Mouse (Mus musculus) left cerebral cortex, postnatal 36 days (tissue): ENCODE measurements around the gene Pam16. TPM values are rescaled to one million over a fixed set of nuclear protein-coding genes. Genes with fewer than 3 reads are reported as not detected.
"Not testable (repeated sequence)": the region's sequence is repeated elsewhere in the genome, so short reads cannot be mapped to it uniquely, and the experiment has no call there.

Experiments used
- DNase-seq, 2 experiments: peaks; one replicate each; pipeline ENCODE4 v3.0.0; 2021 to 2022; ENCODE audit warnings: low spot score in 2 of 2, mixed read lengths in 1 of 2
- intact Hi-C: fragments of 180-260 bp; cut with DNase I; formaldehyde crosslinking; loops from one replicate; pipeline ENCODE4 v1.15.1; 2025
- total RNA-seq, 2 experiments: library from RNA; stranded (reverse); gene quantifications; 2 replicates each; pipeline ENCODE4 v1.2.3; 2021

Gene Pam16
- total RNA-seq, 2 experiments from 2014 or later: 75.3 to 86.0 TPM

GRCm38 (mm10) chr16:4596836-4597235 is 28.0 kb downstream of the Pam16 start:
- no peak for DNase-seq
- intact Hi-C loops: no loop called here

- intact Hi-C loops: no loop called here
- no peak for DNase-seq
Observed at GRCm38 (mm10) chr16:4596141-4596728, 28.6 kb downstream of the Pam16 start.

GRCm38 (mm10) chr16:4595527-4595963 is 29.2 kb downstream of the Pam16 start:
- no peak for DNase-seq
- intact Hi-C loops: no loop called here

- DNase-seq: no peak
- intact Hi-C loops: no loop called here
Observed at GRCm38 (mm10) chr16:4594814-4595526, 29.8 kb downstream of the Pam16 start.

GRCm38 (mm10) chr16:4593971-4594813 is 30.6 kb downstream of the Pam16 start, which contains the start of gene Glis2:
Gene Glis2, plus strand, starts transcription at chr16:4594713.
- intact Hi-C loops: no loop called here
- peak in 1 of 2 experiments; percentile 60 for DNase-seq

GRCm38 (mm10) chr16:4592909-4593875 is 31.6 kb downstream of the Pam16 start:
- intact Hi-C loops: no loop called here
- no peak for DNase-seq

- intact Hi-C loops: no loop called here
- no peak for DNase-seq
Observed at GRCm38 (mm10) chr16:4590236-4590635, 34.6 kb downstream of the Pam16 start.

GRCm38 (mm10) chr16:4587516-4588210 is 37.1 kb downstream of the Pam16 start:
- intact Hi-C loops: no loop called here

GRCm38 (mm10) chr16:4586531-4587123 is 38.2 kb downstream of the Pam16 start:
- intact Hi-C loops: no loop called here

More at GRCm38 (mm10) chr16:4587516-4588210, 37.1 kb downstream of the Pam16 start:
- DNase-seq: no peak

GRCm38 (mm10) chr16:4585642-4586530 is 38.9 kb downstream of the Pam16 start:
- intact Hi-C loops: no loop called here

More at GRCm38 (mm10) chr16:4586531-4587123, 38.2 kb downstream of the Pam16 start:
- DNase-seq: peak; percentile 87

GRCm38 (mm10) chr16:4584438-4584837 is 40.4 kb downstream of the Pam16 start:
- intact Hi-C loops: no loop called here
- DNase-seq: no peak

More at GRCm38 (mm10) chr16:4585642-4586530, 38.9 kb downstream of the Pam16 start:
- no peak for DNase-seq

- DNase-seq: no peak
- intact Hi-C loops: no loop called here
Observed at GRCm38 (mm10) chr16:4583807-4584206, 41.0 kb downstream of the Pam16 start.

- intact Hi-C loops, DNase-seq: not testable (repeated sequence)
Observed at GRCm38 (mm10) chr16:4581179-4581578, 43.6 kb downstream of the Pam16 start.

- DNase-seq: no peak
- intact Hi-C loops: no loop called here
Observed at GRCm38 (mm10) chr16:4578630-4579029, 46.2 kb downstream of the Pam16 start.

- intact Hi-C loops: no loop called here
- DNase-seq: no peak
Observed at GRCm38 (mm10) chr16:4576873-4577272, 47.9 kb downstream of the Pam16 start.

GRCm38 (mm10) chr16:4576038-4576437 is 48.8 kb downstream of the Pam16 start:
- no peak for DNase-seq
- intact Hi-C loops: no loop called here

GRCm38 (mm10) chr16:4570737-4571136 is 54.1 kb downstream of the Pam16 start:
- intact Hi-C loops: no loop called here
- no peak for DNase-seq
